In genomic region chr19:59075472-59076101, GRCm38 (mm10) we compare ENCODE assay signal across 7 mouse cellular contexts. TPM values are rescaled to one million over a fixed set of nuclear protein-coding genes. Genes with fewer than 3 reads are reported as not detected.
A peak's percentile ranks its signal among the peaks of the same experiment; 100 is the strongest.
DNase-seq lines count a peak whose midpoint lies in the region; ATAC-seq and TF ChIP-seq lines count a peak whose summit lies in the region.

Gene Shtn1 (minus strand): TSS chr19:59076100.

- H3K4me1 ChIP-seq in cerebellum, adult 2 months (ENCODE audit: control insufficient read depth, insufficient read depth, low read length): peaks cover 6% of the 10 kb centered on the region
- H3K4me1 ChIP-seq in intestine, embryonic 15.5 days (replicated peaks): no peaks in the 10 kb centered on the region
- peaks cover 2% of the 10 kb centered on the region; the same call in 1 of the 2 replicates for H3K4me1 ChIP-seq in small intestine, adult 2 months (ENCODE audit: control insufficient read depth, insufficient read depth, insufficient read length, low read length)

- peak within 1 kb of the TSS; percentile 90 for H3K4me3 ChIP-seq in cerebellum, adult 2 months (replicated peaks; ENCODE audit: insufficient read depth, low read depth, low read length)
- peak within 1 kb of the TSS; percentile 63 for H3K4me3 ChIP-seq in intestine, embryonic 15.5 days (replicated peaks)
- peak within 1 kb of the TSS; percentile 81 for H3K4me3 ChIP-seq in small intestine, adult 2 months (ENCODE audit: low read depth, low read length)

- peak within 1 kb of the TSS; percentile 96 for H3K4me2 ChIP-seq in intestine, embryonic 15.5 days (replicated peaks)

- no peaks in the 10 kb centered on the region for H3K9me3 ChIP-seq in intestine, embryonic 15.5 days

- TF ChIP-seq CTCF in cerebellum, adult 2 months (IDR thresholded peaks at IDR 0.05; ENCODE audit: borderline replicate concordance, insufficient read depth, low read depth, low read length): no peak
- no peak for TF ChIP-seq CTCF in small intestine, adult 2 months (IDR thresholded peaks at IDR 0.05; ENCODE audit: extremely low read depth, insufficient read length, insufficient replicate concordance, low read depth, low read length)

- peak within 1 kb of the TSS; percentile 56 for H3K9ac ChIP-seq in intestine, embryonic 15.5 days

- H3K27ac ChIP-seq in cerebellum, adult 2 months (ENCODE audit: insufficient read depth, low read length): peak within 1 kb of the TSS; percentile 31; the same call in 1 of the 2 replicates
- peak within 1 kb of the TSS; percentile 64 for H3K27ac ChIP-seq in intestine, embryonic 15.5 days
- H3K27ac ChIP-seq in small intestine, adult 2 months (ENCODE audit: insufficient read depth, low read depth, low read length): no peak within 1 kb of the TSS

- under 1% methylated on average over 46 of the region's 46 CpGs for WGBS in cerebellum, adult 2 months
- under 1% methylated on average over 36 of the region's 46 CpGs for WGBS in intestine, embryonic 15.5 days
- 1% methylated on average over 44 of the region's 46 CpGs for WGBS in small intestine, adult 2 months

- intact Hi-C loops in left cerebral cortex, postnatal 14 days (cut with DNase I): no loop called here

- no peak for TF ChIP-seq POLR2A in cerebellum, adult 2 months (IDR thresholded peaks at IDR 0.05; ENCODE audit: borderline replicate concordance, insufficient read depth, low read length)
- TF ChIP-seq POLR2A in small intestine, adult 2 months (IDR thresholded peaks at IDR 0.05; ENCODE audit: low read depth, low read length): no peak

- no peaks in the 10 kb centered on the region for H3K36me3 ChIP-seq in intestine, embryonic 15.5 days
- H3K36me3 ChIP-seq in small intestine, adult 2 months (ENCODE audit: control insufficient read depth, insufficient read depth, low read length): no peaks in the 10 kb centered on the region

- ATAC-seq in intestine, embryonic 15.5 days: peak; percentile 94

- DNase-seq in adrenal gland, adult (ENCODE audit: inconsistent age in 2 of 2, low spot score in 1 of 2): peak; percentile 74 to 87
- DNase-seq in cerebellum, adult 2 months: peak; percentile 76 to 81
- peak; percentile 23 to 71 for DNase-seq in frontal cortex, adult 2 months (ENCODE audit: extremely low spot score in 1 of 2, low spot score in 1 of 2)
- DNase-seq in left cerebral cortex, postnatal 14 days (ENCODE audit: low spot score in 2 of 2): peak; percentile 64 to 69
- peak; percentile 28 for DNase-seq in mesoderm, embryonic 11.5 days (ENCODE audit: low read depth, low spot score)

- no peaks in the 10 kb centered on the region for H3K27me3 ChIP-seq in cerebellum, adult 2 months (ENCODE audit: control insufficient read depth, insufficient read depth, low read length)
- peaks cover 13% of the 10 kb centered on the region for H3K27me3 ChIP-seq in intestine, embryonic 15.5 days (replicated peaks)
- H3K27me3 ChIP-seq in small intestine, adult 2 months (ENCODE audit: control insufficient read depth, insufficient read depth, low read length): no peaks in the 10 kb centered on the region; the same call in 1 of the 2 replicates

RNA-seq across cellular contexts. Expression of gene Shtn1, which starts in this region (rescaled TPM):
- 19.2 and 22.5 TPM in 2 replicates for polyA plus RNA-seq in cerebellum, adult 2 months (2012; rRNA removed)
- polyA plus RNA-seq in frontal cortex, adult 2 months (2012; rRNA removed): 28.1 and 31.1 TPM in 2 replicates
- polyA plus RNA-seq in intestine, embryonic 15.5 days (2015; fragmentation: Nextera tagmentation; extraction: Ambion mirVana): 13.4 and 14.8 TPM in 2 replicates
- 10 to 100 TPM; 36.8 to 37.9 TPM for total RNA-seq in left cerebral cortex, postnatal 14 days (2021)
- polyA plus RNA-seq in small intestine, adult 2 months (2012; rRNA removed): 0.63 and 1.2 TPM in 2 replicates

Comparison
In these comparisons a context has a peak if more than half of its experiments do, and no peak if none do; other contexts are left out.
1. DNase-seq: peak in every context shown above with its lines; median percentile 80 in adrenal gland, adult; 78 in cerebellum, adult 2 months; 66 in left cerebral cortex, postnatal 14 days; 47 in frontal cortex, adult 2 months; 28 in mesoderm, embryonic 11.5 days.